Mouse (Mus musculus) brain, embryonic 14.5 days (tissue): ENCODE measurements at regions not wholly inside any gene's neighbourhood (a gene's known extent, or its start where the extent isn't known, plus 50 kb on each side); places are given as distances from the start of the nearest gene placed in this dataset.
"Not testable (repeated sequence)": the region's sequence is repeated elsewhere in the genome, so short reads cannot be mapped to it uniquely, and the experiment has no call there.

Source experiments
- DNase-seq: peaks from one replicate; pipeline ENCODE4 v3.0.0-alpha.2; 2011; ENCODE audit warnings: low read depth
- CTCF ChIP-seq: fragments of 200-500 bp; IDR thresholded peaks from 2 replicates; pipeline ENCODE4 v1.5.1; 2012; ENCODE audit warnings: inconsistent platforms, mild to moderate bottlenecking, moderate library complexity, borderline replicate concordance; ENCODE audit not compliant: insufficient read depth, insufficient read length; ENCODE audit errors: extremely low read depth
- POLR2A ChIP-seq: fragments of 200-500 bp; IDR thresholded peaks from 2 replicates; pipeline ENCODE4 v1.6.1; 2012; ENCODE audit warnings: mild to moderate bottlenecking, inconsistent platforms, borderline replicate concordance; ENCODE audit not compliant: poor library complexity, insufficient read depth, insufficient read length, severe bottlenecking; ENCODE audit errors: extremely low read depth

DNA sequence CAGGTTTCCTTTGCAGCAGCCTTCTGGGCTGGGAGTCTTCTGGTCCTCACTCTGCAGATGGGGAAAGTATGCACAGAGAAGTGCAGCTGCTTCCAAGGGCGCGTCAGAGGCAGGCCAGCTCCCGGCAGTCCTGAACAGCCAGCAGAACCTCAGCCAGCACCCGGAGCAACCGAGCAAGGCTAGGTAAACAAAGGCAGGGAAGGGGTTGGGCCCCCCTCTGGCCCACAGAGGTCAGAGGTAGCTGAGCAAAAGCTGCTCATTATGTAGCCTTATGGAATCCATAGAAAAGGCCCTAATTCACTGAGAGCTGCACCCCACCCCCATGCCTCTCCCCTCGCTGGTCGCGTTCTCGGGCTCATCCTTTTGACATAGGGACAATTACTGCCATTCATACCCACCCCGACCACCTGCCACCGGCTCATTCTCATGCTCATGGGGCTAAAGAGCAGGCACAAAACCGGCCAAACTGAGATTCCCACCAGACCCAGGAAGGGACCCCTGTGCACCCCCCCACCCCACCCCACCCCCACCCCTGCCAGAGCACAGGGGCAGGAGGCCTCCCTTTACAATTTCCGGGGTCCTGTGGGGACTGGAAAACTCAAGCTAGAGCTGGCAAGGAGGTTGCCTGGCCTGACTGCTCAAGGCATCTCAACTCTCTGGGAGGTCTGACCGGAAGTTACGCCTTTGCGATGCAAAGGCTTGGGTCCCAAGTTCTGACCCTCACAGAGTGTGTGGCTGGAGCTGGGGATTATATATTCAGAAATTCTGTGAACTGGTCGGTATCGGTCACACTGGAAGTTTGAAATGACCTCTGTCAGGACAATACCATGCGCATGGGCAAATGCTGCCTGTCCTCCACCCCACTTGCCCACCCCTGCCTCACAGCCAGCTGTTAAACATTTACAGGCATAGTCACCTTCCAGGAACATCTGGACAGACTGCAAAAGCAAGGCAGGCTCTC is 59.0 kb upstream of the Fzd7 start:
- TF ChIP-seq CTCF (no peak), POLR2A (no peak)
- DNase-seq, result peak; percentile 72

DNA sequence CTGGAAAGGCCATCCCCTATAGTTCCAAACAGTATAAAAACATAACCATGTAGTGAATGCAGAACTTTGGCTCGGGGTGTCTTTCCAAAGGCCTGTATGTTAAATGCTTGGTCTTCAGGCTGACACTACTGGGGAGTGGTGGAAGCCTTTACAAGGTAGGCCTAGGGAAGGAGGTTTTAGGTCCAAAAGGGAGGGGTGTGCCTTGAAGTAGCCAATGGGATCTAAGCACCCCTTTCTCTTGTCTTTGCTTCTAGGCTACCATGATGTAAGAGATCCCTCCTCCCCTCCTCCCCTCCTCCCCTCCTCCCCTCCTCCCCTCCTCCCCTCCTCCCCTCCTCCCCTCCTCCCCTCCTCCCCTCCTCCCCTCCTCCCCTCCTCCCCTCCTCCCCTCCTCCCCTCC is 56.5 kb upstream of the Fzd7 start:
- DNase-seq, result not testable (repeated sequence)

DNA sequence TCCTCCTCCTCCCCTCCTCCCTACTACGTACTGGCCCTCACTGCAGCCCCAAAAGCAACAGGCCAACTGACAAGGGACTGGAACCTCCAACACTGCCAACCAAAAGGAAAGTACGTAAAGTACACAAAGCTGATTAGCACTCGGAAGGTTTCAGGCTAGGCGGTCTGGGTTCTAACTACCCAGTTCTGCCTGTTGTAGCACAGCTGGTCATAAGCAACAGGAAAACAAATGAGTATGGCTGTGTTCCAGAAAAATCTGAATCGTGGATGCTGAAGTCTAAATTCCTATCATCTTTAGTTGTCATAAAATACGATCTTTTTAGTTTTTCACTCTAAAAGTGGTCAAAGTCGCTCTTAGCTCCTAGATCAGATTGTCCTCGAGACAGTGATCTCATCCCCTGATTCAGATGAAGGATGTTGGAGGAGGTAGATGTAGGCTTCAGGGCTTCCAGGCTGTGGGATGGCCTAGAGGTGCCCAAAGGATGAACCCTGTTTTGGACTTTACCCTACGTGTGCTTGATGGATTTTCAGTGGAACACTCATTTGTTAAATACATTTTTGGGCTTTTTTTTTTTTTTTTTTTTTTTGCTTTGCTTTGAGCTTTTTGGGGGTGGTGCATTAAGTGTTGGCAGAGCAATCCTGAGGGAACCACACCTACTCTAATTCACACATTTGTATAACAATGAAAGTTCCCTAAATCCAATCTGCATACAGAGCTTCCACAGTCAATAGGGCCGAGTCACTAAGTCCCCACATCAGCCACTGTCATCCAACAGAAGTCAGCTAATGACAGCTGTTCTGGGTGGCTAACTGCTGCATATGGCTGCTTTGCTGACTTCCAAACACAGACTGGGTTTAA is 55.6 kb upstream of the Fzd7 start:
- TF ChIP-seq POLR2A, result no peak
- DNase-seq, result no peak

DNA sequence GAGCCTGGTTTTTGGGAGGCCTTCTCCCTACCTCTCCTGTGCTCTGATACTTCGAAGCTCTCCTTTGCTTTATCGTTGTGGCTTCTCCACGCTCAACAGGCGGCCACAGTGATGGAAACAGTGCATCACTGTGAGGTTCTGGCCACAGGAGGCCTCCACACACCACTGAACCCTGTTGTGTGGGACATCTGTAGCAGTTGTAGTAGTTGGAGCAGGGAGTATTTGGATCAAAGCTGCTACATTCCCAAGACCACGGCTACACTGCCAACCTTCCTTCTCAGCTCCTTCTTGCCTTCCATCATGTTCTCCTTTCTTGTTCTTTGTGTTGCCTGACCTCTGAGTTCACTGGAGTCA is 55.0 kb upstream of the Fzd7 start:
- DNase-seq, result no peak
- TF ChIP-seq CTCF, result no peak
- TF ChIP-seq POLR2A, result no peak

DNA sequence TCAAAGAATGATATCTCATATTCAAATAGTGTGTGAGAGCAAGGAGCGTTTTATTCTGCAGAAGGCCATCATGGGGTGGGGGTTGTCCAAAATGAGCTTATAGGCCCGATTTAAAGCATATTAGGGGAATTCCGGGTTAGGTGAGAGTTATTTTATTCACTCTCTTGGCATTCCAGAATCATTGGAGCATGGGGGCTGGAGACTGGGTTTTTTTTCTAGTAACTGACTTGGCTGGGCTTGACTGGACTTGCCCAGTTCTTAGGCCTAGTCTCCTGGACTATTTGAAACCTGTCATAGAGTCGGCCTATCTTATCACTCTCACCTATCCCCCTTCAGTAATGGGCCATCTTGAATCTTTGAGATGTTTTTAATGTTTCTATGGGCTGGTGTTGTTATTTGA is 52.9 kb upstream of the Fzd7 start:
- TF ChIP-seq CTCF, result no peak
- no peak for TF ChIP-seq POLR2A
- DNase-seq, result no peak

DNA sequence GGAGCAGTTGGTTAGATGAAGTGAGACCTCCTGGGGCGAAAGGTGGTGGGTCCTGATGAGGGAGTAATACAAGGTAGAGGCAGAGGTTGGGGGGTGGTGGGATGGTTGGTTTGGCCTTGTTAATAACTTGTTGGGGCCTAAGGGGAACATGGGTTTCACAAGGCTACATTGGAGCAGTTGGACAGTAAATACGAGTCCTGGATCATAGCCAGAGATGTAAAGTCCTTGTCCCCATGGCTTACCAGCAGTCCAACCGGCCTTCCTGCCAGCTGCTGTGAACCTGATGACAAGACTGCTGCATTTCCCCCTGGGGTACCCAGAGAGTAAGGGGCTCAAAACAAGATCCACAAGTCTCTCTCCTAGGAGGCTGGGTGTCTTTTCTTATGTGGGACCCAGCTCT is 52.0 kb upstream of the Fzd7 start:
- no peak for DNase-seq
- TF ChIP-seq POLR2A (no peak), CTCF (no peak)

DNA sequence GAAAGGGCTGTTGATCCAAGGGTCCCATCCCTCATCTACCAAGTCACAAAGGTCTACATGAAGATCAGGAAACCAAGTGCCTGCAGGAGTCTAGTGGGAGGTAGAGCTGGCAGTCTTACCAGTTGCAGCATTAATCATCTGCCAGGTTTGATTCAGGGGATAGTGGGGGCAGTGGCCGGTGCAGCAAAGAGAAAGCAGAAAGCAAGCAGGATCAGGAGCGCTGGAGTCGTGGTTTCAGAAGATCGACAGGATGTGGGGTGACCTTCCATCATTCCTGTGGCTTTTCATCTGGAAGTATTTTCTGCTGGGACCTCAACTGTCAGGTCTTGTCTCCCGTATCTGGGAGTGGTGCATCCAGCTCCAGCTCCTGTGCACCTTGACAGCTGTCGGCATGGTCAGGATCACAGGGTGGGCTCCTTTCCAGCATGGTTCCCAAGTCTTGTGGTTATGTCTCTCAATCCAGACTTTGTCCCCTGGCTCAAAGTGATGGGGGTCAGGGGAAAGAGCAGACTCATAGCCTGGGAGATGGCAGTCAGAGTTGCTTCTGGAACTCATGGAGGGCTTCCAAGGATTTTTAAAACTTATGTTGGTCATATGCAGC is 51.2 kb upstream of the Fzd7 start:
- no peak for DNase-seq
- TF ChIP-seq CTCF, result no peak
- no peak for TF ChIP-seq POLR2A
